Mouse (Mus musculus) MEL (cell line): ENCODE results near the gene AU021092. TPM values are rescaled to one million over a fixed set of nuclear protein-coding genes. Genes with fewer than 3 reads are reported as not detected.

Experiments used
- DNase-seq: peaks from one replicate; pipeline ENCODE4 v3.0.0; 2011; ENCODE audit warnings: low read depth, low spot score
- H3K27ac ChIP-seq: 2 replicates; pipeline ENCODE4 v1.5.1; 2012; ENCODE audit warnings: low read depth, mild to moderate bottlenecking, control low read depth, low read length, moderate library complexity; ENCODE audit not compliant: control insufficient read depth
- H3K27me3 ChIP-seq, 2 experiments: fragments of 150-350 bp in 1 of 2; sonication (generic) in 1 of 2; 2 replicates each; pipeline ENCODE4 v1.6.1; 2012; ENCODE audit warnings: low read length in 2 of 2, mild to moderate bottlenecking in 2 of 2, improper control_type of control experiment in 1 of 2, moderate library complexity in 1 of 2; ENCODE audit not compliant: insufficient read depth in 2 of 2, control insufficient read depth in 1 of 2
- H3K36me3 ChIP-seq, 2 experiments: 2 replicates each; pipeline ENCODE4 v1.6.1; 2012 to 2014; ENCODE audit warnings: low read length in 2 of 2, improper control_type of control experiment in 1 of 2, inconsistent platforms in 1 of 2, mild to moderate bottlenecking in 1 of 2; ENCODE audit not compliant: insufficient read depth in 2 of 2, control insufficient read depth in 1 of 2
- H3K4me1 ChIP-seq, 2 experiments: fragments of 150-350 bp in 1 of 2; sonication (generic) in 1 of 2; 2 replicates each; pipeline ENCODE4 v1.6.1; 2012; ENCODE audit warnings: low read length in 2 of 2, improper control_type of control experiment in 1 of 2, mild to moderate bottlenecking in 1 of 2; ENCODE audit not compliant: insufficient read depth in 2 of 2, control insufficient read depth in 1 of 2
- H3K4me3 ChIP-seq, 2 experiments: fragments of 150-350 bp in 1 of 2; sonication (generic) in 1 of 2; 2 replicates each; pipeline ENCODE4 v1.5.1; 2012; ENCODE audit warnings: low read depth in 2 of 2, low read length in 2 of 2, mild to moderate bottlenecking in 2 of 2, moderate library complexity in 2 of 2, control low read depth in 1 of 2, improper control_type of control experiment in 1 of 2; ENCODE audit not compliant: control insufficient read depth in 1 of 2, insufficient read depth in 1 of 2
- H3K79me2 ChIP-seq: 2 replicates; pipeline ENCODE4 v1.6.1; 2012; ENCODE audit warnings: mild to moderate bottlenecking, low read length, moderate library complexity; ENCODE audit not compliant: control insufficient read depth, poor library complexity, insufficient read depth
- H3K9ac ChIP-seq: 2 replicates; pipeline ENCODE4 v1.6.1; 2012; ENCODE audit warnings: low read depth, mild to moderate bottlenecking, control low read depth, low read length, moderate library complexity; ENCODE audit not compliant: control insufficient read depth, poor library complexity, severe bottlenecking
- H3K9me3 ChIP-seq: fragments of 150-350 bp; sonication (generic); replicated peaks from 2 replicates; pipeline ENCODE4 v1.6.1; 2012; ENCODE audit warnings: mild to moderate bottlenecking, low read length, improper control_type of control experiment, moderate library complexity; ENCODE audit not compliant: insufficient read depth
- BHLHE40 ChIP-seq: IDR thresholded peaks from 2 replicates; pipeline ENCODE4 v1.6.1; 2012; ENCODE audit warnings: low read depth, mild to moderate bottlenecking, inconsistent platforms, low read length, improper control_type of control experiment, borderline replicate concordance
- CTCF ChIP-seq, 3 experiments: IDR thresholded peaks in 2 of 3; conservative IDR thresholded peaks in 1 of 3; 2 replicates each; pipeline ENCODE4 v1.5.1; 2011 to 2012; ENCODE audit warnings: low read length in 3 of 3, low read depth in 2 of 3, mild to moderate bottlenecking in 2 of 3, improper control_type of control experiment in 1 of 3, inconsistent platforms in 1 of 3, mixed read lengths in 1 of 3, moderate library complexity in 1 of 3; ENCODE audit not compliant: control insufficient read depth in 1 of 3, insufficient read depth in 1 of 3, poor library complexity in 1 of 3, severe bottlenecking in 1 of 3
- E2F4 ChIP-seq: IDR thresholded peaks from 2 replicates; pipeline ENCODE4 v1.6.1; 2011; ENCODE audit warnings: low read depth, low read length, improper control_type of control experiment, borderline replicate concordance
- ELF1 ChIP-seq: IDR thresholded peaks from 2 replicates; pipeline ENCODE4 v1.6.1; 2014; ENCODE audit warnings: low read depth, mild to moderate bottlenecking, inconsistent platforms, low read length, improper control_type of control experiment, moderate library complexity
- ETS1 ChIP-seq: IDR thresholded peaks from 2 replicates; pipeline ENCODE4 v1.6.1; 2012; ENCODE audit warnings: low read depth, mild to moderate bottlenecking, inconsistent platforms, low read length, improper control_type of control experiment, moderate library complexity
- HCFC1 ChIP-seq: IDR thresholded peaks from 2 replicates; pipeline ENCODE4 v1.6.1; 2012; ENCODE audit warnings: low read depth, mild to moderate bottlenecking, inconsistent platforms, low read length, improper control_type of control experiment, moderate library complexity
- MAX ChIP-seq: IDR thresholded peaks from 2 replicates; pipeline ENCODE4 v1.6.1; 2011; ENCODE audit warnings: low read length, improper control_type of control experiment
- MAZ ChIP-seq: IDR thresholded peaks from 2 replicates; pipeline ENCODE4 v1.6.1; 2012; ENCODE audit warnings: low read depth, mild to moderate bottlenecking, inconsistent platforms, low read length, improper control_type of control experiment
- MXI1 ChIP-seq: IDR thresholded peaks from 2 replicates; pipeline ENCODE4 v1.6.1; 2011; ENCODE audit warnings: mild to moderate bottlenecking, low read depth, low read length, improper control_type of control experiment
- MYB ChIP-seq: IDR thresholded peaks from 2 replicates; pipeline ENCODE4 v1.6.1; 2011; ENCODE audit warnings: mild to moderate bottlenecking, low read depth, low read length, improper control_type of control experiment
- MYC ChIP-seq: IDR thresholded peaks from 2 replicates; pipeline ENCODE4 v1.6.1; 2011; ENCODE audit warnings: low read depth, mild to moderate bottlenecking, low read length, improper control_type of control experiment, moderate library complexity
- NELFE ChIP-seq: IDR thresholded peaks from 2 replicates; pipeline ENCODE4 v1.6.1; 2011; ENCODE audit warnings: low read depth, low read length, improper control_type of control experiment
- NRF1 ChIP-seq: IDR thresholded peaks from 2 replicates; pipeline ENCODE4 v1.6.1; 2014; ENCODE audit warnings: low read depth, mild to moderate bottlenecking, inconsistent platforms, low read length, improper control_type of control experiment, moderate library complexity; ENCODE audit not compliant: poor library complexity, insufficient read depth, severe bottlenecking
- POLR2A ChIP-seq, 2 experiments: IDR thresholded peaks; 2 replicates each; pipeline ENCODE4 v1.6.1; 2011 to 2012; ENCODE audit warnings: low read length in 2 of 2, mild to moderate bottlenecking in 2 of 2, control low read depth in 1 of 2, improper control_type of control experiment in 1 of 2, low read depth in 1 of 2, moderate library complexity in 1 of 2; ENCODE audit not compliant: control insufficient read depth in 1 of 2, insufficient read depth in 1 of 2, poor library complexity in 1 of 2
- RCOR1 ChIP-seq: IDR thresholded peaks from 2 replicates; pipeline ENCODE4 v1.6.1; 2012; ENCODE audit warnings: low read depth, mild to moderate bottlenecking, inconsistent platforms, low read length, improper control_type of control experiment
- SIN3A ChIP-seq: IDR thresholded peaks from 2 replicates; pipeline ENCODE4 v1.6.1; 2012; ENCODE audit warnings: low read length, improper control_type of control experiment, inconsistent platforms
- SMC3 ChIP-seq: IDR thresholded peaks from 2 replicates; pipeline ENCODE4 v1.6.1; 2011; ENCODE audit warnings: low read depth, low read length, improper control_type of control experiment
- TAL1 ChIP-seq: IDR thresholded peaks from 2 replicates; pipeline ENCODE4 v1.6.1; 2012; ENCODE audit warnings: mild to moderate bottlenecking, inconsistent platforms, low read length, moderate library complexity, mixed read lengths
- TBP ChIP-seq: IDR thresholded peaks from 2 replicates; pipeline ENCODE4 v1.8.0; 2011; ENCODE audit warnings: low read depth, low read length, improper control_type of control experiment
- TCF12 ChIP-seq: IDR thresholded peaks from 2 replicates; pipeline ENCODE4 v1.6.1; 2014; ENCODE audit warnings: low read depth, mild to moderate bottlenecking, inconsistent platforms, low read length, improper control_type of control experiment, moderate library complexity
- USF1 ChIP-seq: IDR thresholded peaks from 2 replicates; pipeline ENCODE4 v1.6.1; 2014; ENCODE audit warnings: low read depth, mild to moderate bottlenecking, inconsistent platforms, low read length, improper control_type of control experiment, moderate library complexity
- USF2 ChIP-seq, 2 experiments: IDR thresholded peaks; 2 replicates each; pipeline ENCODE4 v1.6.1; 2011 to 2012; ENCODE audit warnings: improper control_type of control experiment in 2 of 2, low read length in 2 of 2, borderline replicate concordance in 1 of 2, inconsistent platforms in 1 of 2, low read depth in 1 of 2, mild to moderate bottlenecking in 1 of 2; ENCODE audit not compliant: insufficient read depth in 1 of 2
- polyA plus RNA-seq, 2 experiments: library from polyadenylated mRNA; stranded (reverse) in 1 of 2; unstranded in 1 of 2; fragments of >175 nt in 1 of 2; fragments of >200 nt in 1 of 2; gene quantifications; 2 replicates each; pipeline versions ENCODE4 v1.2.1 to v1.2.4; 2012; ENCODE audit warnings: low replicate concordance in 2 of 2, low read depth in 1 of 2; ENCODE audit not compliant: insufficient read length in 2 of 2, insufficient read depth in 1 of 2, missing spikeins in 1 of 2
- total RNA-seq: library from RNA; depleted of rRNA; stranded (reverse); fragments of 300-350 nt; gene quantifications from 2 replicates; pipeline ENCODE4 v1.2.3, GENCODE M21; 2012

The AU021092 gene
- total and polyA plus RNA-seq, 3 experiments: not detected

GRCm38 (mm10) chr16:5203668-5204433 lies 18.2 kb downstream of the AU021092 start, which contains the start of gene Nagpa:
Gene Nagpa, minus strand, starts transcription at chr16:5204012.
- Histone ChIP-seq H3K9me3 (no peaks in the 10 kb centered on the region), H3K9ac (peak within 1 kb of the TSS; percentile 88), H3K27me3 (no peaks in the 10 kb centered on the region), H3K79me2 (peaks cover 3% of the 10 kb centered on the region; the same call in 1 of the 2 replicates), H3K36me3 (peaks cover 0 to 3% of the 10 kb centered on the region in 2 experiments; a peak in 1 of 4 replicates), H3K4me1 (peaks cover 0 to 4% of the 10 kb centered on the region in 2 experiments; a peak in 1 of 4 replicates), H3K4me3 (peak within 1 kb of the TSS; percentile 76 to 91), H3K27ac (peak within 1 kb of the TSS; percentile 40)
- TF ChIP-seq CTCF (IDR thresholded peaks at IDR 0.05 in 2 of 3, conservative IDR thresholded peaks at IDR 0.05 in 1 of 3; ENCODE audit: control insufficient read depth in 1 of 3, insufficient read depth in 1 of 3, low read depth in 2 of 3, low read length in 3 of 3, poor library complexity in 1 of 3, severe bottlenecking in 1 of 3) (no peak), NELFE (peak; percentile 64), ETS1 (peak; percentile 62; the same call in 1 of the 2 replicates), POLR2A (IDR thresholded peaks at IDR 0.05; ENCODE audit: control insufficient read depth in 1 of 2, insufficient read depth in 1 of 2, low read depth in 1 of 2, low read length in 2 of 2, poor library complexity in 1 of 2) (peak; percentile 76 to 84), USF1 (peak; percentile 99), SIN3A (peak; percentile 100), TAL1 (no peak), MYC (peak; percentile 91), RCOR1 (peak; percentile 56; the same call in 1 of the 2 replicates), HCFC1 (peak; percentile 89), MYB (no peak), TCF12 (peak; percentile 46; the same call in 1 of the 2 replicates), MXI1 (peak; percentile 98), NRF1 (0 out of 2 replicates have a peak, but pooled peaks have one; percentile 18), E2F4 (no peak), BHLHE40 (peak; percentile 50; the same call in 1 of the 2 replicates), TBP (peak; percentile 78), ELF1 (no peak), MAZ (no peak), MAX (peak; percentile 98), USF2 (IDR thresholded peaks at IDR 0.05; ENCODE audit: borderline replicate concordance in 1 of 2, insufficient read depth in 1 of 2, low read depth in 1 of 2, low read length in 2 of 2) (peak; percentile 98 to 100), SMC3 (no peak)
- peak; percentile 90 for DNase-seq
